Mouse (Mus musculus) heart, embryonic 13.5 days (tissue): Measurements from ENCODE around the gene Samd10. TPM values are rescaled to one million over a fixed set of nuclear protein-coding genes. Genes with fewer than 3 reads are reported as not detected.

Experiments used
- ATAC-seq: fragments of 200-750 bp; cut with Nextera tagmentation; 2 replicates; pipeline ENCODE4 v1.8.0; 2017; ENCODE audit warnings: moderate TSS enrichment; ENCODE audit not compliant: insufficient number of reproducible peaks, low FRiP score, low TSS enrichment; ENCODE audit errors: extremely low read depth
- H3K27ac ChIP-seq: fragments of 300-500 bp; sonication (generic); replicated peaks from 2 replicates; pipeline ENCODE4 v1.5.1; 2015; ENCODE audit warnings: moderate library complexity, mild to moderate bottlenecking, inconsistent platforms
- H3K27me3 ChIP-seq: fragments of 300-500 bp; sonication (generic); replicated peaks from 2 replicates; pipeline ENCODE4 v1.6.1; 2015; ENCODE audit warnings: mild to moderate bottlenecking, inconsistent platforms
- H3K36me3 ChIP-seq: fragments of 300-500 bp; sonication (generic); 2 replicates; pipeline ENCODE4 v1.6.1; 2015; ENCODE audit warnings: mild to moderate bottlenecking, inconsistent platforms
- H3K4me1 ChIP-seq: fragments of 300-500 bp; sonication (generic); 2 replicates; pipeline ENCODE4 v1.6.1; 2015; ENCODE audit warnings: inconsistent platforms
- H3K4me2 ChIP-seq: fragments of 300-500 bp; sonication (generic); 2 replicates; pipeline ENCODE4 v1.6.1; 2015; ENCODE audit warnings: inconsistent platforms, mild to moderate bottlenecking, moderate library complexity
- H3K4me3 ChIP-seq: fragments of 300-500 bp; sonication (generic); 2 replicates; pipeline ENCODE4 v1.5.1; 2015; ENCODE audit warnings: moderate library complexity, mild to moderate bottlenecking, inconsistent platforms
- H3K9ac ChIP-seq: fragments of 300-500 bp; sonication (generic); 2 replicates; pipeline ENCODE4 v1.6.1; 2015; ENCODE audit warnings: inconsistent platforms, mild to moderate bottlenecking, moderate library complexity
- H3K9me3 ChIP-seq: fragments of 300-500 bp; sonication (generic); 2 replicates; pipeline ENCODE4 v1.6.1; 2016; ENCODE audit warnings: inconsistent platforms
- WGBS: fragments of 180-500 bp; shearing (Covaris S2); methylation state at CpG from one replicate; pipeline ENCODE4 v1.1.7; 2015; ENCODE audit warnings: mixed read lengths; 5-methylcytosine and 5-hydroxymethylcytosine counted together
- microRNA-seq: library from miRNA; unstranded; fragments of <30 nt; microRNA quantifications from one replicate; pipeline ENCODE4, GENCODE M21; 2016
- polyA plus RNA-seq: library from polyadenylated mRNA; unstranded; fragments of >200 nt; fragmentation: Nextera tagmentation; extraction: Ambion mirVana; gene quantifications from 2 replicates; pipeline ENCODE4 v1.2.1, GENCODE M21; 2015

The Samd10 gene
- polyA plus RNA-seq, 1 experiment from 2014 or later = 12.8 TPM

DNA sequence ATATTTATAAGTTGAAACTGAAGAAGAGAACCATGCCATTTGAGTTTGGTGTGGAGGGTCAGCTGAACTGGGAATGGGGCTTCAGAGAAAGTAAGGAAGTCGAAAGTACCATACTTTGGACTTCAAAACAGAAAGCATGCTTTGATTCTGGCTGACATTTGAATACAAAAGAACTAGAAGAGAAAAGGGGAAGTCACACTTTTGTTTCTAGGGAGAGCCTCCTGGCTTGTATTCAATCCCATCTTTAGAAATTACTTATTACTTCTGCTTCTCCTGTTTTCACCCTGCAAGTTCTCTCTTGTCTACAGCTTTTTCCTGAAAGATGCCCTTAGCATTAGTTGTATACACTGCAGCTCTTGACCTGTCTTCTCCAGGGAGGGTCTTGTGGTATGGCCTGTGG is 50.8 kb downstream of the Samd10 start:
- Histone ChIP-seq H3K4me1 (peaks cover 7% of the 10 kb centered on the region), H3K9ac (no peak overlapping the region), H3K4me3 (no peak overlapping the region), H3K27me3 (no peaks in the 10 kb centered on the region), H3K4me2 (no peak overlapping the region), H3K9me3 (no peaks in the 10 kb centered on the region), H3K36me3 (peaks cover 75% of the 10 kb centered on the region), H3K27ac (no peak overlapping the region)
- WGBS = 84% methylated on average over 1 of the region's 1 CpGs
- no peak for ATAC-seq

DNA sequence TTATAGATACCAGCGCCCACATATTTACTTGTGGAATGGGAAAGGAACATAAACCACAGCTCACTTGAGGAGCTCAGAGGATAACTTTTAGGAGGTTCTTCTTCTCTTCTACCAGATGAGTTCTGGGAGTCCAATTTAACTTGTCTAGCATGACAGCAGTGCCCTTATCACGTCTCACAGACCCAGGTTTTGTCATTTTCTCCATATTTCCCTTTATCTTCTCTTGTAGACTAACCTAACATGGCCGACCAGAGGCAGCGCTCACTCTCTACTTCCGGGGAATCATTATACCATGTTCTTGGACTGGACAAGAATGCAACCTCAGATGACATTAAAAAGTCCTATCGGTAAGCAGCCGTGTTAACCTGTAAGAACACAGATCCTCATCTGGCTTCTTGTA is 52.9 kb downstream of the Samd10 start:
- Histone ChIP-seq H3K4me1 (peaks cover 7% of the 10 kb centered on the region), H3K9me3 (no peaks in the 10 kb centered on the region), H3K27ac (no peak overlapping the region), H3K9ac (no peak overlapping the region), H3K27me3 (no peaks in the 10 kb centered on the region), H3K4me3 (no peak overlapping the region), H3K36me3 (peaks cover 62% of the 10 kb centered on the region), H3K4me2 (no peak overlapping the region)
- 87% methylated on average over 7 of the region's 7 CpGs for WGBS
- ATAC-seq = no peak

Small RNA genes within 50 kb of the gene (microRNA-seq; reads per million reads assigned to microRNA genes)
- gene Mir7006 = not detected

Other genes with a start within 250 kb of the Samd10 start
- 23.3 and 26.7 TPM in 2 replicates for gene Zgpat, start 234.3 kb downstream of the Samd10 start, polyA plus RNA-seq
- gene Arfrp1, start 233.8 kb downstream of the Samd10 start, polyA plus RNA-seq = 57.5 and 59.1 TPM in 2 replicates
- 11.9 and 15.6 TPM in 2 replicates for gene Lime1, start 219.1 kb downstream of the Samd10 start, polyA plus RNA-seq
- 10.6 TPM in 2 replicates for gene Zbtb46, start 139.8 kb downstream of the Samd10 start, polyA plus RNA-seq
- 0.11 and 0.27 TPM in 2 replicates for gene Abhd16b, start 106.0 kb downstream of the Samd10 start, polyA plus RNA-seq
- 109 and 118 TPM in 2 replicates for gene Tpd52l2, start 102.1 kb downstream of the Samd10 start, polyA plus RNA-seq
- gene Dnajc5, start 78.7 kb downstream of the Samd10 start, polyA plus RNA-seq = 77.4 and 79.8 TPM in 2 replicates
- gene Uckl1, start 14.3 kb downstream of the Samd10 start, polyA plus RNA-seq = 63.8 and 64.0 TPM in 2 replicates
- 40.1 and 44.4 TPM in 2 replicates for gene Prpf6, start 7.3 kb downstream of the Samd10 start, polyA plus RNA-seq
- 25.3 and 28.5 TPM in 2 replicates for gene Zfp512b, start 6.4 kb downstream of the Samd10 start, polyA plus RNA-seq
- gene Gm29797, start 57.8 kb upstream of the Samd10 start, polyA plus RNA-seq = 0.27 TPM in 1 of 2 replicates, not detected in the other
- gene Sox18, start 72.4 kb upstream of the Samd10 start, polyA plus RNA-seq = 34.7 and 36.1 TPM in 2 replicates
- 15.2 and 17.1 TPM in 2 replicates for gene Tcea2, start 81.1 kb upstream of the Samd10 start, polyA plus RNA-seq
- 43.5 and 44.2 TPM in 2 replicates for gene Rgs19, start 94.8 kb upstream of the Samd10 start, polyA plus RNA-seq
- gene Lkaaear1, start 99.2 kb upstream of the Samd10 start, polyA plus RNA-seq = not detected in 2 replicates
- gene Oprl1, start 115.8 kb upstream of the Samd10 start, polyA plus RNA-seq = 4.9 and 5.0 TPM in 2 replicates
- 0.08 and 0.17 TPM in 2 replicates for gene Myt1, start 164.1 kb upstream of the Samd10 start, polyA plus RNA-seq
- gene Pcmtd2, start 238.6 kb upstream of the Samd10 start, polyA plus RNA-seq = 23.5 and 23.6 TPM in 2 replicates